Mouse (Mus musculus) heart, adult 11 months (tissue): ENCODE data around the gene 5530401A14Rik.

Experiments
- DNase-seq: peaks from one replicate; pipeline ENCODE4 v3.0.0; 2022

The 5530401A14Rik gene

DNA sequence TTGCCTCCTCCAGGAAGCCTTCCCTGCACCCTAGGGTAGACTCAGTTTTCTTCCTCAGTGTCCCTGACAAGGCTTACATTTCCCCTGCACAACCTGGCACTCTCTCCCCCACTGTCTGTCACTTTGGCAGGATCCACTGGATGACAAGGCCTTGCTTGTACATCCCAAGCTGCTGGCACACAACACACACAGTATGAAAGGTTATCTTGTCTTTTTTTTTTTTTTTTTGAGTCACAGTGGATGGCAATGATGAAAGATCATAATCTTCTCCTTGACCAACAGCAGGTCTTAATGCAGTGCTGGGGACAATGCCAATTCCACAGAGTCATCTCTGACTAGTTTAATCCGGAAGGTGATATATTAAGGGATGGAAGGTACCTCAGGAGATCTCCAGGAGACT lies 77.0 kb downstream of the 5530401A14Rik start:
- peak; percentile 35 for DNase-seq

- DNase-seq = peak; percentile 94
Measured at GRCm38 (mm10) chr11:81940988-81941387, 80.5 kb downstream of the 5530401A14Rik start.

DNA sequence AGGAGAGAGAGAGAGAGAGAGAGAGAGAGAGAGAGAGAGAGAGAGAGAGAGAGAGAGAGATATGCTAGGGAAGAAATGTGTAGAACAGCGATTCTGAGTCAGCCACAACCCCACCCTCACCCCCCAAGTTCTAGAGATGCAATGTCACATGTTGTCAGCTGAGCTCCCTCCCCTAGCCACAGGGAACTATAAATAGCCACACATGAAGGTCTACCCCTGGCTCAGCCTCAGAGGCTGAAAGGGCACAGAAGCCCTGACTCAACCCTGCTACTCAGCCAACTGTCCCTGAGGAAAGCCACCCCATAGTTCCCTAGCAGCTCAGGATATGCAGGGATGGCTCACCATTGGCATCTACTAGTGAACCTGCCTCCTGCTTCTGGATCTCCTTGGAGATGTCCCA lies 81.7 kb downstream of the 5530401A14Rik start:
- peak; percentile 95 for DNase-seq
